Mouse (Mus musculus): Measurements from ENCODE around the gene Mios. TPM values are rescaled to one million over a fixed set of nuclear protein-coding genes. Genes with fewer than 3 reads are reported as not detected.

Gene Mios
- 10 to 100 TPM in 20 of 26 experiments, 1 to 10 TPM in 6; 6.4 to 28.2 (median 15.1) TPM for total RNA-seq (2018; cell fraction: chromatin; rRNA removed)
- 1 to 10 TPM; 3.1 to 7.9 (median 4.7) TPM for total RNA-seq (2018; cell fraction: cytosol; rRNA removed)
- 10 to 100 TPM in 13 of 26 experiments, 1 to 10 TPM in 13; 5.6 to 20.8 (median 10.2) TPM for total RNA-seq (2018; cell fraction: nucleus; rRNA removed)
- polyA plus RNA-seq (2018), result 5.1 to 8.0 TPM (median 6.6 TPM) in 3 replicates

GRCm38 (mm10) chr6:8209047-8209865, at the start of gene Mios:
Gene Mios, plus strand, starts transcription at chr6:8209222.
- Histone ChIP-seq H3K36me3 (ENCODE audit: inconsistent target) (no peaks in the 10 kb centered on the region), H3K79me2 (ENCODE audit: inconsistent target) (peaks cover 5% of the 10 kb centered on the region; the same call in 1 of the 2 replicates), H3K27ac (no peak within 1 kb of the TSS), H3K4me3 (ENCODE audit: inconsistent target) (peak within 1 kb of the TSS; percentile 52)
- WGBS (ENCODE audit: missing documents), result under 1% methylated on average over 76 of the region's 90 CpGs

GRCm38 (mm10) chr6:8160001-8160400, 49.0 kb upstream of the Mios start:
- Histone ChIP-seq H3K27ac (no peak overlapping the region), H3K36me3 (ENCODE audit: inconsistent target) (no peaks in the 10 kb centered on the region), H3K79me2 (ENCODE audit: inconsistent target) (no peaks in the 10 kb centered on the region), H3K4me3 (ENCODE audit: inconsistent target) (no peak overlapping the region)
- 74% methylated on average over 2 of the region's 2 CpGs for WGBS (ENCODE audit: missing documents)

GRCm38 (mm10) chr6:8164741-8165140, 44.3 kb upstream of the Mios start:
- Histone ChIP-seq H3K4me3 (ENCODE audit: inconsistent target) (no peak overlapping the region), H3K36me3 (ENCODE audit: inconsistent target) (no peaks in the 10 kb centered on the region), H3K27ac (no peak overlapping the region), H3K79me2 (ENCODE audit: inconsistent target) (no peaks in the 10 kb centered on the region)
- WGBS (ENCODE audit: missing documents), result 94% methylated on average over 1 of the region's 1 CpGs

- WGBS (ENCODE audit: missing documents), result 100% methylated on average over 1 of the region's 1 CpGs
- H3K4me3 ChIP-seq (ENCODE audit: inconsistent target), result no peak overlapping the region
- no peak overlapping the region for H3K27ac ChIP-seq
- H3K36me3 ChIP-seq (ENCODE audit: inconsistent target), result no peaks in the 10 kb centered on the region
- H3K79me2 ChIP-seq (ENCODE audit: inconsistent target), result no peaks in the 10 kb centered on the region
Observed at GRCm38 (mm10) chr6:8172101-8172500, 36.9 kb upstream of the Mios start.

GRCm38 (mm10) chr6:8174062-8174461, 35.0 kb upstream of the Mios start:
- H3K4me3 ChIP-seq (ENCODE audit: inconsistent target), result no peak overlapping the region
- no peaks in the 10 kb centered on the region for H3K36me3 ChIP-seq (ENCODE audit: inconsistent target)
- no peak overlapping the region for H3K27ac ChIP-seq
- H3K79me2 ChIP-seq (ENCODE audit: inconsistent target), result no peaks in the 10 kb centered on the region
- WGBS (ENCODE audit: missing documents), result 77% methylated on average over 2 of the region's 2 CpGs

GRCm38 (mm10) chr6:8175346-8175745, 33.7 kb upstream of the Mios start:
- no peaks in the 10 kb centered on the region for H3K36me3 ChIP-seq (ENCODE audit: inconsistent target)
- no peak overlapping the region for H3K27ac ChIP-seq
- WGBS (ENCODE audit: missing documents), result 97% methylated on average over 7 of the region's 7 CpGs
- no peaks in the 10 kb centered on the region for H3K79me2 ChIP-seq (ENCODE audit: inconsistent target)
- H3K4me3 ChIP-seq (ENCODE audit: inconsistent target), result no peak overlapping the region

- H3K27ac ChIP-seq, result no peak overlapping the region
- WGBS (ENCODE audit: missing documents), result 100% methylated on average over 1 of the region's 2 CpGs
- H3K4me3 ChIP-seq (ENCODE audit: inconsistent target), result no peak overlapping the region
- H3K79me2 ChIP-seq (ENCODE audit: inconsistent target), result no peaks in the 10 kb centered on the region
- no peaks in the 10 kb centered on the region for H3K36me3 ChIP-seq (ENCODE audit: inconsistent target)
Observed at GRCm38 (mm10) chr6:8176116-8176515, 32.9 kb upstream of the Mios start.

GRCm38 (mm10) chr6:8178397-8178941, 30.6 kb upstream of the Mios start:
- H3K4me3 ChIP-seq (ENCODE audit: inconsistent target), result no peak overlapping the region
- no peaks in the 10 kb centered on the region for H3K79me2 ChIP-seq (ENCODE audit: inconsistent target)
- no peak overlapping the region for H3K27ac ChIP-seq
- 30% methylated on average over 10 of the region's 10 CpGs for WGBS (ENCODE audit: missing documents)
- H3K36me3 ChIP-seq (ENCODE audit: inconsistent target), result no peaks in the 10 kb centered on the region

GRCm38 (mm10) chr6:8188599-8189233, 20.3 kb upstream of the Mios start:
- WGBS (ENCODE audit: missing documents), result 83% methylated on average over 1 of the region's 3 CpGs
- no peaks in the 10 kb centered on the region for H3K36me3 ChIP-seq (ENCODE audit: inconsistent target)
- H3K79me2 ChIP-seq (ENCODE audit: inconsistent target), result no peaks in the 10 kb centered on the region
- no peak overlapping the region for H3K4me3 ChIP-seq (ENCODE audit: inconsistent target)
- no peak overlapping the region for H3K27ac ChIP-seq

GRCm38 (mm10) chr6:8189917-8190316, 19.1 kb upstream of the Mios start:
- Histone ChIP-seq H3K27ac (no peak overlapping the region), H3K4me3 (ENCODE audit: inconsistent target) (no peak overlapping the region)
- WGBS (ENCODE audit: missing documents), result 74% methylated on average over 3 of the region's 3 CpGs

GRCm38 (mm10) chr6:8192517-8192916, 16.5 kb upstream of the Mios start, which contains the start of gene Col28a1:
Gene Col28a1, minus strand, starts transcription at chr6:8192617.
- Histone ChIP-seq H3K27ac (no peak within 1 kb of the TSS), H3K36me3 (ENCODE audit: inconsistent target) (no peaks in the 10 kb centered on the region), H3K79me2 (ENCODE audit: inconsistent target) (no peaks in the 10 kb centered on the region), H3K4me3 (ENCODE audit: inconsistent target) (no peak within 1 kb of the TSS)

More at GRCm38 (mm10) chr6:8189917-8190316, 19.1 kb upstream of the Mios start:
- Histone ChIP-seq H3K36me3 (ENCODE audit: inconsistent target) (no peaks in the 10 kb centered on the region), H3K79me2 (ENCODE audit: inconsistent target) (no peaks in the 10 kb centered on the region)

- Histone ChIP-seq H3K79me2 (ENCODE audit: inconsistent target) (peaks cover 5% of the 10 kb centered on the region; the same call in 1 of the 2 replicates), H3K27ac (no peak overlapping the region), H3K4me3 (ENCODE audit: inconsistent target) (peak overlapping the region; percentile 52), H3K36me3 (ENCODE audit: inconsistent target) (no peaks in the 10 kb centered on the region)
- WGBS (ENCODE audit: missing documents), result 9% methylated on average over 10 of the region's 10 CpGs
Observed at GRCm38 (mm10) chr6:8209866-8210186, 804 bp downstream of the Mios start.

- peaks cover 5% of the 10 kb centered on the region; the same call in 1 of the 2 replicates for H3K79me2 ChIP-seq (ENCODE audit: inconsistent target)
- 83% methylated on average over 3 of the region's 3 CpGs for WGBS (ENCODE audit: missing documents)
- H3K36me3 ChIP-seq (ENCODE audit: inconsistent target), result no peaks in the 10 kb centered on the region
- H3K27ac ChIP-seq, result no peak overlapping the region
- no peak overlapping the region for H3K4me3 ChIP-seq (ENCODE audit: inconsistent target)
Observed at GRCm38 (mm10) chr6:8210661-8211060, 1.6 kb downstream of the Mios start.

GRCm38 (mm10) chr6:8227035-8227434, 18.0 kb downstream of the Mios start:
- Histone ChIP-seq H3K79me2 (ENCODE audit: inconsistent target) (no peaks in the 10 kb centered on the region), H3K36me3 (ENCODE audit: inconsistent target) (peaks cover 11% of the 10 kb centered on the region; the same call in 1 of the 2 replicates), H3K4me3 (ENCODE audit: inconsistent target) (no peak overlapping the region), H3K27ac (no peak overlapping the region)
- WGBS (ENCODE audit: missing documents), result 60% methylated on average over 3 of the region's 3 CpGs

- Histone ChIP-seq H3K27ac (no peak overlapping the region), H3K36me3 (ENCODE audit: inconsistent target) (peaks cover 11% of the 10 kb centered on the region), H3K4me3 (ENCODE audit: inconsistent target) (no peak overlapping the region), H3K79me2 (ENCODE audit: inconsistent target) (no peaks in the 10 kb centered on the region)
- 92% methylated on average over 3 of the region's 3 CpGs for WGBS (ENCODE audit: missing documents)
Observed at GRCm38 (mm10) chr6:8228596-8228995, 19.6 kb downstream of the Mios start.
